ENCODE assay signal across 10 mouse cellular contexts in the genomic region with DNA sequence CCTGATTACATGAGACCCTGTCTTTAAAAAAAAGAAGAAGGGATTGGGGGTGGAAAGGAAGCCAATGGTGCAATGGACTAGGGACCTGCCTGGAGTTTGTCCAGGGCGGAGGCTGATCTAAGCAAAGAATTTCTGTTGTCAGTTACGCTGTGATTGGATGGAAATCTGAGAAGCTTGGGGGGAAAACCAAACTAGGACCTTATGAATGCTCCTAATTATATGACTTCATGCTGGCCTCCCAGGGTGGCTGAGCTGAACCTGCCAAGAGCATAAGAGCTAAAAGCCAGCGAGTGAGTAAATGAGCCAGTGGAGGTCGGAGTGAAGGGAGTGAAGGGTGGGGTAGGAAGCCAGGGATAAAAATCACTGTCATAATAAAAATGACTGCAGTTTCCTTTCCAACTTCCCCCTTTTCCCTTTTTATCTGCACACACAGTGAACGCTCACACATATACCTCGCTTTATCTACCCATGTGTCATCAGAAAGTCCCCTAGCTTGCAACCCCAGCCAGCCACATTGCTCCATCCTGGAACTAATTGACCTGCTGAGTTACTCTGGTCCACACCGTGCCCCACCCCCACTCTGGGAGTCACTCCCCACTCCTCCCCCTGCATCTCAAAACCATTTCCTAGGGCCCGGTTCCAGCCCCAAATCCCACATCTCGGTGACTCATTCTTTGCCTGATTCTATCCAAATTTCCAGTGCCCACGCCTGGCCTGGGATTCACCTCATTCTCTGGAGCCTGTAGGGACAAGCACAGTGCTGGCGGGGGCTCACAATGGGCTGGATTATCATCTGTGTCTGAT. TPM values are rescaled to one million over a fixed set of nuclear protein-coding genes. Genes with fewer than 3 reads are reported as not detected.
DNase-seq lines count a peak whose midpoint lies in the region; ATAC-seq and TF ChIP-seq lines count a peak whose summit lies in the region.
"Had no signal": no experiment of that assay in that cellular context is flagged by ENCODE, and none has a peak within 500 bp of the region (broad histone marks: within the 10 kb centered on the region; RNA-seq: fewer than 3 reads in every experiment).

No protein-coding gene starts in this region.

- TF ChIP-seq EP300 in heart, postnatal 0 days (IDR thresholded peaks at IDR 0.05; ENCODE audit: low read depth), result no peak

- H3K9ac ChIP-seq in heart, postnatal 0 days (replicated peaks; ENCODE audit: low read depth, low read length), result no peak overlapping the region
- H3K9ac ChIP-seq: neural tube, embryonic 13.5 days had no signal

- H3K36me3 ChIP-seq in heart, postnatal 0 days (replicated peaks; ENCODE audit: control insufficient read depth, insufficient read depth, low read length), result no peaks in the 10 kb centered on the region
- H3K36me3 ChIP-seq: neural tube, embryonic 13.5 days had no signal

- DNase-seq in cerebellum, adult 8-10 months, result peak; percentile 38
- peak; percentile 77 for DNase-seq in 3134 (ENCODE audit: extremely low read depth, insufficient read length, low spot score)
- DNase-seq in heart, postnatal 0 days (ENCODE audit: low spot score), result peak; percentile 51
- peak; percentile 39 for DNase-seq in right cerebral cortex, postnatal 25 days
- no peak for DNase-seq in thymus, adult 18-20 months
- no peak for DNase-seq in kidney, adult 11 months

- no peaks in the 10 kb centered on the region for H3K9me3 ChIP-seq in heart, postnatal 0 days (replicated peaks; ENCODE audit: control insufficient read depth, low read length)
- H3K9me3 ChIP-seq: neural tube, embryonic 13.5 days had no signal

- H3K4me1 ChIP-seq in heart, postnatal 0 days (ENCODE audit: control insufficient read depth, insufficient read depth), result 0 out of 2 replicates have a peak, but pooled peaks cover 4% of the 10 kb centered on the region

- WGBS in heart, postnatal 0 days, result 48% methylated on average over 11 of the region's 11 CpGs

- H3K27ac ChIP-seq in heart, postnatal 0 days (ENCODE audit: low read depth), result no peak overlapping the region
- H3K27ac ChIP-seq: neural tube, embryonic 13.5 days had no signal

- ATAC-seq in cerebellum, adult (ENCODE audit: insufficient number of reproducible peaks, low FRiP score, low TSS enrichment), result no peak
- ATAC-seq in common myeloid progenitor, adult 5-6 weeks (replicated peaks; ENCODE audit: low read depth, poor library complexity, severe bottlenecking), result peak; percentile 31; the same call in 1 of the 2 replicates
- ATAC-seq in heart, postnatal 0 days (ENCODE audit: insufficient read depth, low read depth), result no peak; the same call in 1 of the 2 replicates

- no peaks in the 10 kb centered on the region for H3K27me3 ChIP-seq in heart, postnatal 0 days (ENCODE audit: control insufficient read depth, insufficient read depth, low read length)
- H3K27me3 ChIP-seq: neural tube, embryonic 13.5 days had no signal

- no peak overlapping the region for H3K4me3 ChIP-seq in heart, postnatal 0 days (ENCODE audit: low read depth, low read length)
- H3K4me3 ChIP-seq: neural tube, embryonic 13.5 days had no signal

- H3K4me2 ChIP-seq in heart, postnatal 0 days (ENCODE audit: low read depth, low read length), result no peak overlapping the region
- H3K4me2 ChIP-seq: neural tube, embryonic 13.5 days had no signal

- no peak for TF ChIP-seq CTCF in heart, postnatal 0 days (IDR thresholded peaks at IDR 0.05; ENCODE audit: low read depth)

RNA-seq across cellular contexts. Expression of a gene that starts 2.2 kb away (rescaled TPM):
- total RNA-seq in common myeloid progenitor, adult 5-6 weeks (2017), result not detected in 2 replicates
- total RNA-seq in heart, postnatal 0 days (2014; rRNA removed; ENCODE audit: low replicate concordance), result not detected in 2 replicates
- 0.33 and 0.75 TPM in 2 replicates for polyA plus RNA-seq in heart, postnatal 0 days (2015; fragmentation: Nextera tagmentation; extraction: Ambion mirVana)
- total RNA-seq: hematopoietic stem cell, adult 5-6 weeks had no signal

RNA-seq across cellular contexts. Expression of a gene that starts 40.2 kb away (rescaled TPM):
- total RNA-seq in common myeloid progenitor, adult 5-6 weeks (2017), result not detected in 2 replicates
- 2.7 TPM in 1 of 2 replicates, not detected in the other for total RNA-seq in heart, postnatal 0 days (2014; rRNA removed; ENCODE audit: low replicate concordance)
- polyA plus RNA-seq in heart, postnatal 0 days (2015; fragmentation: Nextera tagmentation; extraction: Ambion mirVana), result 0.08 and 0.14 TPM in 2 replicates

RNA-seq across cellular contexts. Expression of a gene that starts 49.8 kb away (rescaled TPM):
- total RNA-seq in common myeloid progenitor, adult 5-6 weeks (2017), result 5.6 and 7.6 TPM in 2 replicates
- 12.4 and 17.6 TPM in 2 replicates for total RNA-seq in heart, postnatal 0 days (2014; rRNA removed; ENCODE audit: low replicate concordance)
- 10.5 and 11.8 TPM in 2 replicates for polyA plus RNA-seq in heart, postnatal 0 days (2015; fragmentation: Nextera tagmentation; extraction: Ambion mirVana)

RNA-seq across cellular contexts. Expression of a gene that starts 56.7 kb away (rescaled TPM):
- total RNA-seq in common myeloid progenitor, adult 5-6 weeks (2017), result 3,935 and 5,520 TPM in 2 replicates
- total RNA-seq in heart, postnatal 0 days (2014; rRNA removed; ENCODE audit: low replicate concordance), result 331 and 650 TPM in 2 replicates
- 773 and 797 TPM in 2 replicates for polyA plus RNA-seq in heart, postnatal 0 days (2015; fragmentation: Nextera tagmentation; extraction: Ambion mirVana)

Comparison
In these comparisons a context has a peak if more than half of its experiments do, and no peak if none do; other contexts are left out.
1. DNase-seq: peak in cerebellum, adult 8-10 months (single experiment), 3134 (single experiment), heart, postnatal 0 days (single experiment) and right cerebral cortex, postnatal 25 days (single experiment); none in thymus, adult 18-20 months (0 of 2) and kidney, adult 11 months (single experiment).